Mouse (Mus musculus) kidney, postnatal 36 days (tissue): ENCODE measurements at regions not wholly inside any gene's neighbourhood (a gene's known extent, or its start where the extent isn't known, plus 50 kb on each side); places are given as distances from the start of the nearest gene placed in this dataset.
A peak's percentile ranks its signal among the peaks of the same experiment; 100 is the strongest.

Source experiments
- DNase-seq, 2 experiments: peaks; one replicate each; pipeline ENCODE4 v3.0.0; 2021 to 2022; ENCODE audit warnings: mixed read lengths in 2 of 2

- DNase-seq: no peak
These were observed 152.6 kb upstream of the Cypt12 start for GRCm38 (mm10) chr3:17795271-17796260.

DNA sequence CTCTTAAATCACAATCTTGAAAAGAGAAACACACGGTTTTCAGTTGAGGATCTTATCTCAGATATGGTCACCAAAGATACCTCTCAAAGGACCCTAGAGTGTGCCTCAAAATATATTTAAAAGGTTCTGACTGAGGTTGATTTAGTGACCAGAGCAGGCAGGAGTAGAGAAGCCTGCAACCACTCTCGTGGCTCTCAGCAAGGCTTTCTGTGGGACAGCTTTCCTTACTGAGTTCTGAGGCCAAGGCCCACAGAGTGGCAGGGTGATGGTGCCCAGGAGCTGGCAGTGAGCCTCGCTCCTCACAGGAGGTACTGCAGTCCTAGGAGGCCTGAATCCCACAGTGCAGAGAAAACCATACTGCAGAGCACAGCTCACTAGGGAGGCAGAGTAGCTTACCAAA, 151.4 kb upstream of the Cypt12 start:
- DNase-seq: no peak

DNA sequence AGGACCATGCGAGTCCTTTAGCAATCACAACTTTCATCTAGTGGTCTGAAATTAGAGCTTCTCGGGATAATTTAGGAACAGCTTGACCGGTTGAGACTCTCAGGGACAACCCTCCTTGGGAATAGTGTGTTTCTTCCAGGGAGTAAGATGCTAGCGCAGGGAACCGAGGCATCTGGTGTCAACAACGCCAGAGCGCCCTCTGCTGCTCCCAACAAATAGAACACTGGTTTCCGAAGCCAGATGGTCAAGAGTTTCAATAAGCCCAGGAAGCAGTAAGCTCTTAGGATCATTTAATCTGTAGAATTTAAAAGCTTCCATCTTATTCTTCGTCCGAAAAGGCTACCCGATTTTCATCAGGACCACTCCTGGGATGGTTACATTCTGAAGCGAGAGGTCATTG, 149.8 kb upstream of the Cypt12 start:
- DNase-seq: peak; percentile 14 to 76

DNA sequence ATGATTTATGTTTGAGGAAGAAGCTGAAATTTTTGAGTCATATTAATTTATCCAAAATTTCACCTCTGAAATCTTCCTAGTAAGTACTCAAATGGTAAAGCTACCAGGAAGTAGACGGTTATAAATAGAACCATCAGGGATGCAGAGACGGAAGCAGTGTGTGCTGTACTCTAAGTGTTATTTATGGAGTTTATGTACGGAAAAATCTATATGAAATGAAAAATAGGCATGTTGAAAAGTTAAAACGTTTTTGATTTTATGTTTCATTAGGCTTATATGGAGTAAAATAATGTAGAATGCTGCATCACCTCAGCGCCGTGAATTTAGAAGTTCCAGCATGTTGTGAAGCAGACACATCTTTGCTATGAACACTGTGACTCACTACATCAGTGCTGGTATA, 149.1 kb upstream of the Cypt12 start:
- DNase-seq: no peak

DNA sequence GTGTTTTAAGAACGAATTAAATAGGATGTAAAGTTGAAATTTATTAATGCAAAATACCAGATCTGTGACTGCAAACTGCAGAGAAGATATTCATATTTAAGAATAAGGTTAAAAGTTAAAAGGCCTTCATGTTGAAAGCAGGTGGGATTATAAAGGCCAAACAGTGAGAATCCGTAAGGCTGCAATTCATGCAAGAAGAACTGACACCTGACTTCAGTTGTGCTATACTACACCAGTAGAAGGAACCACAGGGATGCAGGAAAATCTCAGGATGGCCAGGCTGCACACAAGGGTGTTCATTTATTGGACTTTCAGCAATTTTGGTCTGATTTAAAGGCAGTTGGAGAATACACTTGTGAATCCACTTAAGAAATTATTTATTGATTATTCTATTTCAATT, 147.4 kb upstream of the Cypt12 start:
- DNase-seq: no peak

DNA sequence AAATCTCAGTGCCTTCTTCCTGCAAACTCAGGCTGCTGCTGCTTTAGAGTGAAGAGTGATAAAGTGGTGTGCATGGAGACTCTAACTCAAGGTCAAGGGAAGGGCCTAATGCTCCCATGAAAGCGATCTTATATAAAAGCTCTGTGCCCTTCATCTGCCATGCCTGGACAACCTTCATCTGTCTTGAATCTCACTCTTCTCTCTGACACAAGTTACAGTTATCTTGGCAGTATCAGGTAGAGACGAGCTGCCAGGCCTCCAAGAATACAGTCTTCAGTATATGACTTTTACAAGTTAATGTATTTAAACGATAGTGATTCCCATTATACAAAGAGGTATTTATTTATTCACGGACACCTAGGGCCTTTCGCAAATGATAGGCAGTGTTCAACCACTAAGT, 146.7 kb upstream of the Cypt12 start:
- no peak for DNase-seq

GRCm38 (mm10) chr3:17805185-17805584, 143.0 kb upstream of the Cypt12 start:
- DNase-seq: no peak

GRCm38 (mm10) chr3:17811290-17811689, 136.9 kb upstream of the Cypt12 start:
- no peak for DNase-seq

DNA sequence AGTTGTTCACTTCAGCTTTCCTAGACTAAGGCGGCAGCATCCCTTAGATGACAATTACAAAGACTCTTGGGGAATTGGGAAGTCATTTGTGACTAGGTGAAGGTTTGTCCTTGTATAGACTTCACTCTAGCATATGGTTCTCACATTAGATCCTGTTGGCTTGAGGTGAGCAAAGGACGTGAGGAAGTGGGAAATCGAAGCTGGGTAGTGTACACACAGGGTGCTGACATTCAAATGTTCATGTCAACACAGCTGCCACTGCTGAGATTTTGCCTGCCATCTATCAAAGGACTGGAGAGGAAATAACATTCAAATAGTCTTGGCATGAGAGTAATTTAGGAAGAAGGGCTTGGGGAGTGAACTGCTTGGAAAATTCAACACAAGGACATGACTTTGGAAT, 124.0 kb upstream of the Cypt12 start:
- DNase-seq: no peak

GRCm38 (mm10) chr3:17824662-17825061, 123.5 kb upstream of the Cypt12 start:
- peak in 1 of 2 experiments; percentile 1 for DNase-seq

DNA sequence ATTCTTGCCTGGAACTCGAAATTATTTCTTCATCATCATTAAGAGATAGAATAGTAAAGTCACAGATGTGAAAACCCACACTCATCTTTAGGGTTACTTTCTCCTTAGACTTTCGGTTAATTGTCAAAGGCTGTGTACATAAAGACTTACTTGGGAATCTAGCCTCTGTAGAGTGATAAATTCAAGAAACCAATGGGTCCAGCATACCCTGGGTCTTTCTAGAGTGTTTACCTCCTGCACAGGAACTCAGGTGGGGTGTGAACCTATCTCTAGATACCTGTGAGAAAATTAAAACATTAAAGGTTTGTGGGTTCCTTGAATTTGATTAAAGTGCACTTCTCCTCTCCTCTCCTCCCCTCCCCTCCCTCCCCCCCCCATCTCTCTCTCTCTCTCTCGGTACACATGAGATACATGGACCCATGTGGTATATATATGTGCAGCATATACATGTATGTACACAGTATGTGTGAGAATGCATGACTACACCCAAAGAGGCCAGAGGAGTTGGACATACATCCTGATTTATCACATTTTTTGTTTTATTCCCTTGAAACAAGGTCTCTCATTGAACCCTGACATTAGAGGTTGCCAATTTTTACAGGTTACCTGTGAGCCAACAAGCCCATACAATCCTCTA, 122.8 kb upstream of the Cypt12 start:
- no peak for DNase-seq

- peak; percentile 44 to 74 for DNase-seq
These were observed 113.5 kb upstream of the Cypt12 start for GRCm38 (mm10) chr3:17834706-17835105.

DNA sequence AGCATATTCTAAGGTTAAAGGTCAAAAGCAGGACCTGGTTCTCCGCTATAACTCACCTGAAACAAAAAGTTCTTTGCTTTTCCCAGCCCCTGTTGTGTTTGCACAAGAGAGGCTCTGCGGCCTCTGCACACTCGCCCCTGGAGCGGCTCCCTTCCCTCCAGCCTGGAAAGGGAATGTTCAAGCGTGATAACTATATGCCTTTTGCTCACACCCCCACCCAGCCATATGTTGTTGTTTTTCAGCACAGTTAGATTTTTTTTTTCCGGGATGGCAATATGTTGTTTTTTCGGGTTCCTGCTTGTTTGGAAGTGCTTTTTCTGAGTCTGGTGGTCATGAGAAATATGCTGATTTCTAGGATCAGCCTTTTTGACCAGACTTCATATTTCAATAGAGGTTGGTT, 100.6 kb upstream of the Cypt12 start:
- DNase-seq: no peak

DNA sequence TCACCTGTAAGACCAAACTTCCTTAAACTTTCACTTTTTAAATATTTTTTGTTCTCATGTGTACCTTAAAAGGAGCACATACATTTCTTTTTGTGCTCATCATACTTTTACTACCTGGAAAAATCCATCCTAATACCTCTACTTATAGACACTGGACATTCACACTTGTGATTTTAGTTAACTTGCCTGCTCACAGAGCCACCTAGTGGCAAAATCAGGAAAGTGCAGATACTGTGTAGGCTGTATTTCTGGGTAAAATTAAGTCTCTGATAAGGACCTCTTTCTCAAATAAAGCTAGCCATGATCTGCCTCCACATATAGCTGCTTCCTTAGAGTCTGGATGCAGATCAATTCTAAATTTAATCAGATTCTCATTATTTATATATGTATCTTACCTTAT, 100.0 kb upstream of the Cypt12 start:
- DNase-seq: peak; percentile 5 to 48

GRCm38 (mm10) chr3:17862367-17862766, 85.8 kb upstream of the Cypt12 start:
- no peak for DNase-seq

- no peak for DNase-seq
These were observed 83.1 kb upstream of the Cypt12 start for GRCm38 (mm10) chr3:17865112-17865511.

- DNase-seq: peak in 1 of 2 experiments; percentile 10
These were observed 77.2 kb upstream of the Cypt12 start for GRCm38 (mm10) chr3:17870895-17871482.

DNA sequence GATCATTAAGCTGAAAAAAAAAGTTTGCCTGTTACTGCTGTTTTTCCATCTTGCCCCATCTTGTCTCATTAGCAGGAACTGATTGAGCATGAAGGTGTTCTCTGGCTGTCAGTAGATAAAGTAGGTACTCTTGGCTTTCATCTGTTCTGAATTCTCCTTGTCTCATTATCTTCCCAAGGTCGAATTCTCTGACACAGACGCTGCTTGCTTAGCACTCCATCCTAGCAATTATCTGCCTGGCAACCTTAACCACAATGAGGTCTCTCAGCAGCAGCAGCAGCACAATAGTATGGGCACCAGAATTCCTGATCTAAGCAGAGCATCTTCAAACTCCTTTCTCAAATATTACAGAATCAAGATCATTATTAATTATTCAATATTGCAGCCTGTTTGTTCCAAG, 52.3 kb upstream of the Cypt12 start:
- no peak for DNase-seq

GRCm38 (mm10) chr3:17896756-17897155, 51.5 kb upstream of the Cypt12 start:
- no peak for DNase-seq
